Mouse (Mus musculus): ENCODE measurements at regions not wholly inside any gene's neighbourhood (a gene's known extent, or its start where the extent isn't known, plus 50 kb on each side); places are given as distances from the start of the nearest gene placed in this dataset.

DNA sequence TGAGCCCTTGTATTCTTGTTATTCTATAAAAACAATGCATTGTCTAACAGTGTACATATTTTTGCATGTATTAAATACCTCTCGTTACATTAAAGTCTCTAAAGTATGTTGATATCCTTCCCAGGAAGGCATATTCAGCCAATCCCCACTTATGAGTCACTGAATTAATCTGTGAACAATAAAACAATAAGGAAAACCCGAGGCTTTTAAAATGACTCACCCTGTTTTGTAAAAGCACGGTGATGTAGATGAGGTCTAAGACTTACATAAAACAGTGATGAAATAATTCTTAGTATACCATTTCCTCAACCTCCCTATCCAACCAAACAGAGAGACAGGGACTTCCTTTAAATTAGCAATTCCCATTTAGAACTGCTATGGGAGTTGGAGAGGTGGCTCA is 95.8 kb downstream of the Asb7 start:
- Histone ChIP-seq H3K4me3 (no peak overlapping the region), H3K36me3 (ENCODE audit: poor library complexity, severe bottlenecking) (no peaks in the 10 kb centered on the region), H3K4me2 (no peak overlapping the region), H3K9me3 (replicated peaks) (no peaks in the 10 kb centered on the region), H3K4me1 (no peaks in the 10 kb centered on the region), H3K27ac (no peak overlapping the region), H3K9ac (no peak overlapping the region), H3K27me3 (no peaks in the 10 kb centered on the region)
- no peak for ATAC-seq
- 60% methylated on average over 3 of the region's 3 CpGs for WGBS

DNA sequence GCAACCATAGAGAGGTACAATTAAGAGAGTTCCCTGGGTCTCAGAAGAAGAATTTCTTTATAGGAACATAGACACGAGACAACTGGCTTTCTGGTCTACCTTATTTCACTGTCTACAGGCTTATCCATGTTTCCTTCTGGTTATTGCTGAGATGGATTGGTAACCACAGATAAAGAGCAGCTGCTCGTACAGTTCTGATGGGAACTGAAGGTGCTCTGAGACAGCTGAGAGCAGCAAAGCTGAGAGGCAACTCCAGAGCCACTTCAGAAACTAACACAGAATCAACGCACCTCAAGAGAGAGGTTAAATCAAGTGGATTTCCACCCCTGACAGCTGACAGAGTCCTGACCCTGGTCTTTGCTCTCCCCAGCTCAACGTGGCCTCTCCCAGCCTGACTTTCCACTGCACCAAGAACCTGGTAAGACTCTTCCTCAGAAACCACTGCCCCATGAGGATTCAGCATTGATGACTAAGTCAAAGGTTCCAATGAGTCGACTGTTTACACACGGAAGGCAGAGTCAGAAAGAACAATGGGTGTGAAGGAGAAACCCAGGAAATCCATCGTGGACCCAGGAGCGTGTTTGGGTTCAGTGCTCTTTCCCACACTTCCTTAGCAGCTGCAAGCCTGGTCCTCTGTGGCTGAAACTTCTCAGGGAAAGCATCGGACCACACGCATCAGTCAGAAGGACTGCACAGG is 97.7 kb downstream of the Asb7 start:
- no peaks in the 10 kb centered on the region for H3K36me3 ChIP-seq (ENCODE audit: poor library complexity, severe bottlenecking)
- WGBS, result 82% methylated on average over 10 of the region's 10 CpGs
- H3K9me3 ChIP-seq (replicated peaks), result no peaks in the 10 kb centered on the region
- no peak overlapping the region for H3K4me3 ChIP-seq
- H3K27ac ChIP-seq, result no peak overlapping the region
- no peak overlapping the region for H3K9ac ChIP-seq
- H3K27me3 ChIP-seq, result no peaks in the 10 kb centered on the region
- H3K4me1 ChIP-seq, result no peaks in the 10 kb centered on the region
- ATAC-seq, result no peak
- H3K4me2 ChIP-seq, result no peak overlapping the region

DNA sequence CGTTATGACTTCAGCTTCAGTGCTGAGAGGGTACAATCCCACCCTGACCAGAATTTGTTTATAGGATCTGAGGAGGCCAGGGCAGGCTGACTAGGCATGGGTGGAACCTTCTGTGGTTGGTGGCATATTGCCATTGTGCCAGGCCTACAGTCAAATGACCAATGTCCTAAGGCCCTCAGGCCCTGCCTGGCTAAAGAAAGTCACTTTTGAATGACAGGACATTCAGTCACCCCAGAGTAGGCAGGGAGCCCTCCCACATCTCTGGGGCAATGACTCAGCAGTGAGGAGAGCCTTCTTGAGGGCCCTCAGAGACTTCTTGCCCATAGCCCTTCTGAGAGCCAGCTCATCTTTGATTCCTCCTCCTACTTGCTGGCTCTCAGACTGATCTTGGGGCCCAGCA is 102.9 kb downstream of the Asb7 start:
- no peak overlapping the region for H3K4me2 ChIP-seq
- H3K27me3 ChIP-seq, result no peaks in the 10 kb centered on the region
- H3K27ac ChIP-seq, result no peak overlapping the region
- ATAC-seq, result no peak
- H3K4me3 ChIP-seq, result no peak overlapping the region
- no peaks in the 10 kb centered on the region for H3K4me1 ChIP-seq
- no peaks in the 10 kb centered on the region for H3K36me3 ChIP-seq (ENCODE audit: poor library complexity, severe bottlenecking)
- no peaks in the 10 kb centered on the region for H3K9me3 ChIP-seq (replicated peaks)
- H3K9ac ChIP-seq, result no peak overlapping the region
- 84% methylated on average over 1 of the region's 1 CpGs for WGBS

DNA sequence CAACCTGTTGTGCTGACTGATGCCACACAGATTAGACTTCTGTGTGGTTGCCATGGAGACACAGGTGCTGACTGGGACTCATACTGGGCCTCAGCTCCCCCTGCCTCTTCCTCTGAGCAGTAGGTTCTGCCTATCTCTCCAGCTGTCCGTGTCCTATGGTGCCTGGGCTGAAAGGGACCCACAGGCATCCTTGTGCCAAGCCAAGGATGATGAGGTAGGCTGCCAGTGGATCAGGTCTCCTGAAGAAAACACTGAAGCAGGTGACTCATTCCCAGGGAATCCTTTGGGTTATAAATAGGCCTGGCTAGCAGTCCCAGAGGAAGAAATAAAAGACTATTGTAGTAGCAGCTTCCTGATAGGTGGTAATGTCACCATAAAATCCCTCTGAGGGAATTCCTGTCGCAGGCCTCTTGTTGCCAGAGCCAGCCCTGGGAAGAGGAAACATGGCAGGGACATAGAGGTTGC is 108.7 kb downstream of the Asb7 start:
- no peak overlapping the region for H3K4me3 ChIP-seq
- H3K9me3 ChIP-seq (replicated peaks), result no peaks in the 10 kb centered on the region; the same call in 1 of the 2 replicates
- H3K4me1 ChIP-seq, result no peaks in the 10 kb centered on the region
- no peak overlapping the region for H3K4me2 ChIP-seq
- ATAC-seq, result no peak
- H3K36me3 ChIP-seq (ENCODE audit: poor library complexity, severe bottlenecking), result no peaks in the 10 kb centered on the region
- no peak overlapping the region for H3K27ac ChIP-seq
- H3K9ac ChIP-seq, result no peak overlapping the region
- 47% methylated on average over 2 of the region's 2 CpGs for WGBS
- H3K27me3 ChIP-seq, result no peaks in the 10 kb centered on the region

DNA sequence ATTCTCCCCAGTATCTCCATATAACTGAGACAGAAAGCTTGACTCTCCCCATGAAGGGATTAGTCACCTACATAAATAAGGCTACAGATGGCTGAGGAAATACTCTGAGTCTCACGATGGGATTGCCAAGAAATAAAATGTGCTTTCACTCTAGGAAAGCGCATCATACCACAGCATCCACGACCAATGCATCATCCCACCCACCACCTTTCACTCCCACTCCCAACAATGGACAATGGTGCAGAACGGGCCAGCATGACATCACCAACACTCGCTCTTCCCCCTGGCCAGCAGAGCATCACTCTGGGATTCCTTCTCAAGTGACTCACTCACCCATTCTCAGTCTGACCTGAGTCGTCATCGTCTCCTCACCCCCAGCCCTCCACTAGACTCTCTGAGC is 113.1 kb downstream of the Asb7 start:
- Histone ChIP-seq H3K36me3 (ENCODE audit: poor library complexity, severe bottlenecking) (no peaks in the 10 kb centered on the region), H3K27me3 (no peaks in the 10 kb centered on the region), H3K4me1 (no peaks in the 10 kb centered on the region), H3K9ac (no peak overlapping the region), H3K27ac (no peak overlapping the region), H3K4me3 (no peak overlapping the region), H3K4me2 (no peak overlapping the region), H3K9me3 (replicated peaks) (no peaks in the 10 kb centered on the region; the same call in 1 of the 2 replicates)
- ATAC-seq, result no peak
- WGBS, result 90% methylated on average over 7 of the region's 7 CpGs

DNA sequence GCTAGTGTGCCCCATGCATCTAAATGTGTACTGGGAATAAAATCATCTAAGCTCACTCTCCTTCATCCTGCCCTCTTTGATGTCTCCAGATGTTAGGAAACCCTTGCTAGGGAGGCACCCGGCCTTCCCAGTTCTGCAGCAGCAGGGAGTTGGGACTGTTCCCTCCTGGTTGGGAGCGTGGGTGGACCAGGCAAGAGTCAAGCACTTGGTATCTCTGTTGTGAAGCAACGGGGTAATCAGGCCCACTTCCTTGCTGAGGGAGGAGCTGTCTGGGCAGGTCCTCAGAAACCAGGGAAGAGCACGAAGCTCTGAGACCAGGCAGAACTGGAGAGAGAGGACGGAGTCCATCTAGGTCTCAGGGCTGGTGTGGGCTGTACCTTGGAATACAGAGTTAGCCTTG is 117.9 kb downstream of the Asb7 start:
- WGBS, result 87% methylated on average over 5 of the region's 5 CpGs
- H3K27me3 ChIP-seq, result no peaks in the 10 kb centered on the region
- no peak overlapping the region for H3K4me2 ChIP-seq
- H3K36me3 ChIP-seq (ENCODE audit: poor library complexity, severe bottlenecking), result no peaks in the 10 kb centered on the region
- no peak overlapping the region for H3K27ac ChIP-seq
- H3K4me1 ChIP-seq, result no peaks in the 10 kb centered on the region
- H3K4me3 ChIP-seq, result no peak overlapping the region
- no peak overlapping the region for H3K9ac ChIP-seq
- no peaks in the 10 kb centered on the region; the same call in 1 of the 2 replicates for H3K9me3 ChIP-seq (replicated peaks)
- ATAC-seq, result no peak

DNA sequence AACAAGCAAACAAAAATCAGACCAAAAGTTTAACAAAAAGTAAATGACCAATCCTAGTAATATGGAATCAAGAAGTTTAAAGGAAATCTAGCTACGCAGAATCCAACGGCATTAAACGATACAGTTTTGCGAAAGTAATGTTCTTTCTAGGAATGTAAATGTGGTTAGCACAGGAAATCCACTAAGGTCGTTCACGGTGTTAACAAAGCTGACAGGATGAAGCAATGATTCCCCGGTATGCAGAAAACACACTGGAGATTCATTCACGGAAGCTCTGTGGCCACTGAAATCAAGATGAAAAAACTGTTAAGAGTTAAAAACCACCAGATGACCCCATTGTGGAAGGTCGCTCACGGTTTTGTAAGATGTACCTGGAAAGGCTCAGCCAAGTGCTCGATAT is 120.4 kb upstream of the Aldh1a3 start:
- Histone ChIP-seq H3K9ac (no peak overlapping the region), H3K9me3 (replicated peaks) (no peaks in the 10 kb centered on the region), H3K4me3 (no peak overlapping the region), H3K4me2 (no peak overlapping the region), H3K27ac (no peak overlapping the region), H3K4me1 (no peaks in the 10 kb centered on the region), H3K36me3 (ENCODE audit: poor library complexity, severe bottlenecking) (no peaks in the 10 kb centered on the region), H3K27me3 (no peaks in the 10 kb centered on the region)
- 92% methylated on average over 11 of the region's 11 CpGs for WGBS
- no peak for ATAC-seq

DNA sequence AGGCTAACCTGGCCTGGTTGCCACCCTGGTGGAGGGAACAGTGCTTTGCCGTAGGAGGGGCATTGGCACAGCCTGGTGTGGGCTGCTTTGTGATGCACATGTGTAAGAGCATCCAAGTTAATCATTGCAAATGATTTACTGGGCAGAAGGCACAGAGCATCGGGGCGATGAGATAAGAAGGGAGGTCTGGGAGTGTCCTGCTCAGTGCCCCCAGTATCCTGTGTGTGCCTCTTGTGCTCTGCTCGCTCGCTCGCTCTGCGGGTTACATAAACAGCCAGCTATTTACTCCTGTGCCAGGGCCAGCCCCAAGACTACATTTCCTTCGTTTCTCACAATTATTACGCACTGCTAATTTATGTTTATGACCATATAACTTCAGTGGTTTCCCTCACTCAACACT is 117.9 kb upstream of the Aldh1a3 start:
- Histone ChIP-seq H3K9ac (no peak overlapping the region), H3K27me3 (no peaks in the 10 kb centered on the region), H3K9me3 (replicated peaks) (no peaks in the 10 kb centered on the region), H3K27ac (no peak overlapping the region), H3K4me1 (no peaks in the 10 kb centered on the region), H3K36me3 (ENCODE audit: poor library complexity, severe bottlenecking) (no peaks in the 10 kb centered on the region), H3K4me3 (no peak overlapping the region), H3K4me2 (no peak overlapping the region)
- ATAC-seq, result no peak
- 89% methylated on average over 9 of the region's 9 CpGs for WGBS

DNA sequence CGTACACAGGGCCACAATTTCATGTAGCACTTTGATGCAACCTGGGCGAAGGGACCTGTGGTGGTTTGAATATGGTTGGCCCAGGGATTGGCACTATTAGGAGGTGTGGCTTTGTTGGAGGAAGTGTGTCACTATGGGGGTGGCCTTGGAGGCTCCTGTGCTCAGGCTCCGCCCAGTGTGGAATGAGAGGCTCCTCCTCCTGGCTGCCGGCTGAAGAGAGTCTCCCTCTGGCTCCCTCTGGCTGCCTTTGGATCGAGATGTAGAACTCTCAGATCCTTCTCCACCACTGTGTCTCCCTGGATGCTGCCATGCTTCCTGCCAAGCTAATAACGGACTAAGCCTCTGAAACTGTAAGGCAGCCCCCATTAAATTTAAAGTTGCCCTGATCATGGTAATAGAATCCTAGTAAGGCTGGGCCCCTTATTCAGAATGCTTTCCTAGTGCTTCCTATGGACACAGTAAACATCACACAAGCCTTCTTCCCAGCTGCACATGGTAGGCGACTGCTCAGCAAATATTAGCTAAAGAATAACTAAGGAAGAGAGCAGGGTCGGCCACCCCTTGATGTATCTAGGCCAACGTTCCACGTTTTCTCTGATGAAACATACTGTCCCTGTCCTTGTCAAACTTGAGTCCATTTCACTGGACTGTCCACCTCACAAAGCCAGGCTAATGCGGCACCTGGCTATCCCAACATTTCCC is 117.2 kb upstream of the Aldh1a3 start:
- Histone ChIP-seq H3K27ac (no peak overlapping the region), H3K4me1 (no peaks in the 10 kb centered on the region), H3K36me3 (ENCODE audit: poor library complexity, severe bottlenecking) (no peaks in the 10 kb centered on the region), H3K27me3 (no peaks in the 10 kb centered on the region), H3K4me2 (no peak overlapping the region), H3K4me3 (no peak overlapping the region), H3K9ac (no peak overlapping the region), H3K9me3 (replicated peaks) (no peaks in the 10 kb centered on the region)
- 89% methylated on average over 11 of the region's 11 CpGs for WGBS
- ATAC-seq, result no peak

DNA sequence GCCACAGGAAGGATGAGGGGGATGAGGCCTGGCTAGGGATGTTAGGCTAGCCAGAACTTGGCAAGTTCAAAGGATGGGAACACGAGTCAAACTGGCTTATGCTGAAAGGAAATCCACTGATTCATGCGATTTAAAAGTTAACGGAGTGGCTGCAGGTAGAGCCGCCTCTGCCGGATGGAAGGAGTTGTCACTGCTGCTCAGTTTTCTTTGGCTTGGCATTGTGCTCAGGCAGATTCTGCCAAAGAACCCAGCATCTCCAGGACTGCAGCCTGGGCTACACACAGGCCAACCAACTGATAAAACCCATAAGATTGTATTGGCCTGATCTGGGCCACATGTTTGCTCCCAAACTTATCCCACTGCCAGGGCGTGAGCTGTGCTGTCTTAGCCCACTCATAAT is 105.3 kb upstream of the Aldh1a3 start:
- no peaks in the 10 kb centered on the region for H3K4me1 ChIP-seq
- H3K9ac ChIP-seq, result no peak overlapping the region
- no peaks in the 10 kb centered on the region for H3K27me3 ChIP-seq
- no peak overlapping the region for H3K27ac ChIP-seq
- WGBS, result 79% methylated on average over 6 of the region's 6 CpGs
- H3K4me3 ChIP-seq, result no peak overlapping the region
- no peak for ATAC-seq
- H3K9me3 ChIP-seq (replicated peaks), result no peaks in the 10 kb centered on the region
- H3K36me3 ChIP-seq (ENCODE audit: poor library complexity, severe bottlenecking), result no peaks in the 10 kb centered on the region
- H3K4me2 ChIP-seq, result no peak overlapping the region

DNA sequence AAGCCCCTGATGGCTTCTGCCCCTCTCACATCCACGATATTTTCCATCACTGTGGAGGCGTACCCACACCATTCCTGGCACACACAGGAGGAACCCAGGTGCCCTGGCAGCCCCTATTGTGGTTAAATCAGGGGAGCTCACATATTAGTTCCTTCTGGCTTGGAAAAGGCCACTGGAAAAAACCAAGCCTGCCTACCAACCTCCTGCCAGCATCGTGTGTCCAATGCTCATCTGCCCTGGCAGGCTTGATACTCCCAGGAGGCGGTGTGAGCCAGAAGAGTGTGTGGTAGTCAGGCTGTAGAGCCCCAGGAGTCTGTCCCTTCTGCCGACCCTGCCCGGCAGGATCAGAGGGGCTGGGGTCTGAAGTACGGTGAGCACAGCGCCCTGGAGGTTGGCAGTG is 104.7 kb upstream of the Aldh1a3 start:
- Histone ChIP-seq H3K4me1 (no peaks in the 10 kb centered on the region), H3K9me3 (replicated peaks) (no peaks in the 10 kb centered on the region), H3K9ac (no peak overlapping the region), H3K27me3 (no peaks in the 10 kb centered on the region), H3K27ac (no peak overlapping the region), H3K36me3 (ENCODE audit: poor library complexity, severe bottlenecking) (no peaks in the 10 kb centered on the region), H3K4me2 (no peak overlapping the region), H3K4me3 (no peak overlapping the region)
- no peak for ATAC-seq
- 82% methylated on average over 8 of the region's 8 CpGs for WGBS

DNA sequence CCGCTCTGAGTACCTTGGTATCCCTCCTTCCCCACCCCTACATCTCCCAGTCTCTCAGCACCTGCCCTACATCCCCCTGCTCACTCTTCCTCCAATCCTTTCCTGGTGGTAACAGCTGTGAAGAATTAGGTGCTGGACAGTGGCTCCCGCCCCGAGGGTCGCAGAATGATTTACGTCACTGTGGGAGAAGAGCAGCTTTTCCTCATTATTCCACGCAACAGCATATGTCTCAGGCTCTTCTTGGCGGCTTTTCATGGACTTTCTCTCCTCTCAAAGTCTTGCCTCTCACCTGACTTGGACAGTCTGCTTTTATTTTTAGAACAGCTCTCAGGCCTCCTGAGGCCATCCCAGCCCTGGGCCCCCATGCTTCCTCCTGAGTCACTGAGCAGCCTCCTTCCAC is 103.8 kb upstream of the Aldh1a3 start:
- Histone ChIP-seq H3K4me3 (no peak overlapping the region), H3K27me3 (no peaks in the 10 kb centered on the region), H3K9ac (no peak overlapping the region), H3K4me2 (no peak overlapping the region), H3K36me3 (ENCODE audit: poor library complexity, severe bottlenecking) (no peaks in the 10 kb centered on the region), H3K9me3 (replicated peaks) (no peaks in the 10 kb centered on the region), H3K27ac (no peak overlapping the region), H3K4me1 (no peaks in the 10 kb centered on the region)
- WGBS, result 81% methylated on average over 7 of the region's 7 CpGs
- ATAC-seq, result no peak

DNA sequence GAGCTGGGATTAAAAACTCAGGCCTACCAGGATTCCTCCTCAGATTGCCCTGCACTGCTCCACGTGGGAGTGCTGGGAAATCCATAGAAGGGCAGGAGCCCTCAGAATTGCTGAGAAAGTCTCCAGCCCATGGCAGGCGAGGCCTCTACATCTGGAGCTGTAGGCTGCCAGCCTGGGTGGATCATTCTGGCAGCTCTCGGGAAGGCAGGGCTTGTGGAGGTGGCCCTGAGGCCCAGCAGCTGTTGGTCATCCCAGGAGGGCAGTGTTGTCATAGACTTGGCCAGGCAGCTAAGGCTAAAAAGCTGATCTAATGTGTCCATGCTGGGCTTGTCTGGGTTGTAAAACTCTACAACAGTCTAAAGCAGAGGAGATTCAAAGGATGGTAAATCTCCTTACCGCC is 101.6 kb upstream of the Aldh1a3 start:
- WGBS, result 75% methylated on average over 4 of the region's 4 CpGs
- no peaks in the 10 kb centered on the region for H3K9me3 ChIP-seq (replicated peaks)
- no peak overlapping the region for H3K4me2 ChIP-seq
- H3K9ac ChIP-seq, result no peak overlapping the region
- no peak overlapping the region for H3K4me3 ChIP-seq
- H3K36me3 ChIP-seq (ENCODE audit: poor library complexity, severe bottlenecking), result no peaks in the 10 kb centered on the region
- no peak for ATAC-seq
- no peaks in the 10 kb centered on the region for H3K4me1 ChIP-seq
- H3K27ac ChIP-seq, result no peak overlapping the region
- H3K27me3 ChIP-seq, result no peaks in the 10 kb centered on the region
